Mouse (Mus musculus) kidney, embryonic 14.5 days (tissue): ENCODE data around the gene Cfap36. TPM values are rescaled to one million over a fixed set of nuclear protein-coding genes. Genes with fewer than 3 reads are reported as not detected.

Source experiments
- ATAC-seq: fragments of 200-750 bp; cut with Nextera tagmentation; 2 replicates; pipeline ENCODE4 v1.8.0; 2017; ENCODE audit warnings: moderate number of reproducible peaks, mild to moderate bottlenecking, moderate TSS enrichment, moderate library complexity; ENCODE audit not compliant: low FRiP score, low TSS enrichment
- H3K27ac ChIP-seq: fragments of 300-500 bp; sonication (generic); 2 replicates; pipeline ENCODE4 v1.5.1; 2014; ENCODE audit warnings: low read depth, mild to moderate bottlenecking, low read length, moderate library complexity, mixed read lengths
- H3K27me3 ChIP-seq: fragments of 300-500 bp; sonication (generic); 2 replicates; pipeline ENCODE4 v1.6.1; 2014; ENCODE audit warnings: mild to moderate bottlenecking, low read length; ENCODE audit not compliant: control insufficient read depth, insufficient read depth
- H3K36me3 ChIP-seq: fragments of 300-500 bp; sonication (generic); 2 replicates; pipeline ENCODE4 v1.6.1; 2014; ENCODE audit warnings: low read length, mixed read lengths; ENCODE audit not compliant: control insufficient read depth, insufficient read depth
- H3K4me1 ChIP-seq: fragments of 300-500 bp; sonication (generic); 2 replicates; pipeline ENCODE4 v1.6.1; 2014; ENCODE audit warnings: low read length, mixed read lengths; ENCODE audit not compliant: control insufficient read depth, insufficient read depth
- H3K4me2 ChIP-seq: fragments of 300-500 bp; sonication (generic); replicated peaks from 2 replicates; pipeline ENCODE4 v1.6.1; 2014; ENCODE audit warnings: low read depth, mild to moderate bottlenecking, low read length
- H3K4me3 ChIP-seq: fragments of 300-500 bp; sonication (generic); 2 replicates; pipeline ENCODE4 v1.5.1; 2014; ENCODE audit warnings: mild to moderate bottlenecking, low read length
- H3K9ac ChIP-seq: fragments of 300-500 bp; sonication (generic); 2 replicates; pipeline ENCODE4 v1.6.1; 2014; ENCODE audit warnings: low read depth, mild to moderate bottlenecking, low read length, moderate library complexity
- H3K9me3 ChIP-seq: fragments of 300-500 bp; sonication (generic); 2 replicates; pipeline ENCODE4 v1.6.1; 2016; ENCODE audit warnings: low read length; ENCODE audit not compliant: control insufficient read depth
- WGBS: fragments of 180-500 bp; shearing (Covaris S2); extraction: QIAGEN DNeasy Blood & Tissue Kit; methylation state at CpG from one replicate; pipeline ENCODE4 v1.1.7; 2014; 5-methylcytosine and 5-hydroxymethylcytosine counted together
- polyA plus RNA-seq: library from polyadenylated mRNA; unstranded; fragments of >200 nt; fragmentation: Nextera tagmentation; extraction: Ambion mirVana; gene quantifications from 2 replicates; pipeline ENCODE4 v1.2.1, GENCODE M21; 2014

The Cfap36 gene
- 62.7 and 67.0 TPM in 2 replicates for polyA plus RNA-seq

- no peaks in the 10 kb centered on the region for H3K9me3 ChIP-seq
- no peaks in the 10 kb centered on the region for H3K27me3 ChIP-seq
- WGBS = under 1% methylated on average over 53 of the region's 53 CpGs
- H3K4me3 ChIP-seq = peak within 1 kb of the TSS; percentile 88
- peak within 1 kb of the TSS; percentile 76 for H3K4me2 ChIP-seq
- peak within 1 kb of the TSS; percentile 72 for H3K9ac ChIP-seq
- peak within 1 kb of the TSS; percentile 57; the same call in 1 of the 2 replicates for H3K27ac ChIP-seq
- peaks cover 7% of the 10 kb centered on the region; the same call in 1 of the 2 replicates for H3K36me3 ChIP-seq
- ATAC-seq = peak; percentile 100
- peaks cover 9% of the 10 kb centered on the region for H3K4me1 ChIP-seq
These were observed at the start of gene Cfap36 for GRCm38 (mm10) chr11:29246883-29247650. TSS of gene Cfap36 (minus strand) at chr11:29247409.

- no peak overlapping the region for H3K4me2 ChIP-seq
- ATAC-seq = no peak
- no peaks in the 10 kb centered on the region for H3K27me3 ChIP-seq
- H3K9me3 ChIP-seq = no peaks in the 10 kb centered on the region
- H3K9ac ChIP-seq = no peak overlapping the region
- H3K4me1 ChIP-seq = no peaks in the 10 kb centered on the region
- no peak overlapping the region for H3K4me3 ChIP-seq
- H3K27ac ChIP-seq = no peak overlapping the region
- H3K36me3 ChIP-seq = no peaks in the 10 kb centered on the region
These were observed 40.1 kb upstream of the Cfap36 start for GRCm38 (mm10) chr11:29287305-29287704.

- no peak overlapping the region for H3K4me3 ChIP-seq
- H3K27ac ChIP-seq = no peak overlapping the region
- no peak overlapping the region for H3K9ac ChIP-seq
- no peaks in the 10 kb centered on the region for H3K9me3 ChIP-seq
- H3K36me3 ChIP-seq = no peaks in the 10 kb centered on the region
- ATAC-seq = no peak
- H3K4me2 ChIP-seq = no peak overlapping the region
- no peaks in the 10 kb centered on the region for H3K4me1 ChIP-seq
- H3K27me3 ChIP-seq = no peaks in the 10 kb centered on the region
These were observed 38.8 kb upstream of the Cfap36 start for GRCm38 (mm10) chr11:29286040-29286439.

GRCm38 (mm10) chr11:29274758-29275157, 27.5 kb upstream of the Cfap36 start:
- 81% methylated on average over 3 of the region's 3 CpGs for WGBS
- ATAC-seq = no peak

GRCm38 (mm10) chr11:29267824-29268223, 20.6 kb upstream of the Cfap36 start:
- Histone ChIP-seq H3K9me3 (no peaks in the 10 kb centered on the region; the same call in 1 of the 2 replicates), H3K9ac (no peak overlapping the region), H3K27ac (no peak overlapping the region), H3K4me3 (no peak overlapping the region), H3K27me3 (no peaks in the 10 kb centered on the region), H3K4me1 (no peaks in the 10 kb centered on the region), H3K36me3 (no peaks in the 10 kb centered on the region), H3K4me2 (no peak overlapping the region)
- 30% methylated on average over 3 of the region's 3 CpGs for WGBS
- ATAC-seq = no peak

More at GRCm38 (mm10) chr11:29274758-29275157, 27.5 kb upstream of the Cfap36 start:
- Histone ChIP-seq H3K27me3 (no peaks in the 10 kb centered on the region), H3K9ac (no peak overlapping the region), H3K4me3 (no peak overlapping the region), H3K4me2 (no peak overlapping the region), H3K4me1 (no peaks in the 10 kb centered on the region), H3K27ac (no peak overlapping the region), H3K36me3 (no peaks in the 10 kb centered on the region), H3K9me3 (no peaks in the 10 kb centered on the region; the same call in 1 of the 2 replicates)

GRCm38 (mm10) chr11:29254643-29255042, 7.4 kb upstream of the Cfap36 start:
- no peak for ATAC-seq
- no peak overlapping the region for H3K4me2 ChIP-seq
- WGBS = 84% methylated on average over 1 of the region's 1 CpGs

GRCm38 (mm10) chr11:29248386-29248785, 1.2 kb upstream of the Cfap36 start:
- no peaks in the 10 kb centered on the region for H3K9me3 ChIP-seq
- no peak overlapping the region for H3K4me3 ChIP-seq
- WGBS = 91% methylated on average over 5 of the region's 5 CpGs
- peaks cover 9% of the 10 kb centered on the region for H3K4me1 ChIP-seq
- no peak overlapping the region for H3K9ac ChIP-seq
- no peaks in the 10 kb centered on the region; the same call in 1 of the 2 replicates for H3K36me3 ChIP-seq
- no peak for ATAC-seq
- H3K27me3 ChIP-seq = no peaks in the 10 kb centered on the region
- H3K4me2 ChIP-seq = no peak overlapping the region
- no peak overlapping the region for H3K27ac ChIP-seq

More at GRCm38 (mm10) chr11:29254643-29255042, 7.4 kb upstream of the Cfap36 start:
- Histone ChIP-seq H3K27ac (no peak overlapping the region), H3K36me3 (no peaks in the 10 kb centered on the region), H3K4me3 (no peak overlapping the region), H3K9me3 (no peaks in the 10 kb centered on the region), H3K27me3 (no peaks in the 10 kb centered on the region), H3K9ac (no peak overlapping the region), H3K4me1 (no peaks in the 10 kb centered on the region)

- Histone ChIP-seq H3K27ac (no peak overlapping the region), H3K9ac (no peak overlapping the region), H3K4me1 (peaks cover 9% of the 10 kb centered on the region), H3K4me2 (peak overlapping the region; percentile 44), H3K27me3 (no peaks in the 10 kb centered on the region), H3K4me3 (peak overlapping the region; percentile 88), H3K9me3 (no peaks in the 10 kb centered on the region), H3K36me3 (peaks cover 2% of the 10 kb centered on the region; the same call in 1 of the 2 replicates)
- WGBS = 100% methylated on average over 1 of the region's 1 CpGs
- ATAC-seq = peak; percentile 16; the same call in 1 of the 2 replicates
These were observed 516 bp upstream of the Cfap36 start for GRCm38 (mm10) chr11:29247725-29248124.

- Histone ChIP-seq H3K27ac (no peak overlapping the region), H3K27me3 (no peaks in the 10 kb centered on the region), H3K9ac (peak overlapping the region; percentile 72; the same call in 1 of the 2 replicates), H3K36me3 (peaks cover 10% of the 10 kb centered on the region; the same call in 1 of the 2 replicates), H3K4me3 (peak overlapping the region; percentile 88), H3K9me3 (no peaks in the 10 kb centered on the region), H3K4me1 (peaks cover 9% of the 10 kb centered on the region), H3K4me2 (peak overlapping the region; percentile 76)
- no peak for ATAC-seq
- 66% methylated on average over 4 of the region's 4 CpGs for WGBS
These were observed 1.2 kb downstream of the Cfap36 start for GRCm38 (mm10) chr11:29245988-29246387.
